Mouse (Mus musculus) telencephalon, adult 2 months (tissue): ENCODE data around the gene Nos1ap.
A peak's percentile ranks its signal among the peaks of the same experiment; 100 is the strongest.

Source experiments
- DNase-seq: peaks from one replicate; pipeline ENCODE4 v3.0.0-alpha.2; 2011; ENCODE audit warnings: low read depth, low spot score

Nos1ap gene

DNA sequence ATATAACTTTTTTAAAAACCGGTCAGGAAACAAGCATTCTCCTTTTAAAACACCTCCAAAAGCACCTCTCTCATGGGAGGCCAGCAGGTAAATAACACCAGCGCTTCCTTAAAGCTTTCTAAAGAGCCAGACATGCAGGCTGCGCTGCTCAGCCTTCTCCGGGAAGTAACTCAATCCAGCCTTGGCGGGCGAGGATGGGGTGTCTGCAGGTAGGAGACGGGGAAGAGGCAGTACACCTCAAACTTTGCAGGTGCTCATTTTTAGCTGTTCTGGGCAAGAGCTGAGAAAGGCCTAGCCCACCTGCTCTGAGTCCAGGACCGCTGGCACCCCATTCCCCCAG lies 812 bp downstream of the Nos1ap start:
- DNase-seq, result no peak

DNA sequence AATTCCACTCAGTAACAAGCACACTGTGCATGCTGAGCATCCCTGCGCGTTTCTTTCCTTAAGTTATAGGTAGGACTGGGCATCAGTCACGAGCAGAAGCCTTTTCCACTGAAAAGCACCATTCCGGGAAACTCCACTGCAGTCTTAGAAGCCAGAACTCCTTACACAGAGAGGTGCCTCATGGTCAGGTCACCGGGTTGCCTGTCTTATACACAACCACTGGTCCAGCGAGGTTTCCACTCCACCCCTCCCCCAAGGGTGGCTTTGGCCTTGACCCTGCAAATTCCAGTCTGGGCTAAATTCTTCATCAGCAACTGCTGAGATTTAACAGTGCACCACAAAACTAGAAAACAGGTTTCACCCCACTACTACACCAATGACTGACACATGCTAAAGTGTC lies 1.3 kb downstream of the Nos1ap start:
- no peak for DNase-seq

DNA sequence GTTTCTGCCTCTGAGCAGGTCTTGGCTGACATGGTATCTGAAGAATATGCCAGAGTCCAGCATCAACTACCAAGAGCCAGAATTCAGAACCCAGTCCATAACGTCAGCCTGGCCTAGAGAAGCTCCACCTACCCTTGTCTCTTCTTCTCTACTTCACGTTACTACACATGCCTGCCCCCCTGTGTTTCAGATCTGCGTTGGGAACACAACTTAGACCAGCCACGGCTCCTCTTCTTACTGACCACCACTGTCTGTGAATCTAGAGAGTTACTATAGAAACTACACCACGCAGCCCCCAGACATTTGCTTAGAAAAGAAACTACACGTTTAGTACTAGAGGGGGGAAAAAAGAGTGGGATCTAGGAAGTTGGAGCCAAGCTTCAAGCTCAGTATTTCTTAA lies 2.9 kb downstream of the Nos1ap start:
- no peak for DNase-seq

DNA sequence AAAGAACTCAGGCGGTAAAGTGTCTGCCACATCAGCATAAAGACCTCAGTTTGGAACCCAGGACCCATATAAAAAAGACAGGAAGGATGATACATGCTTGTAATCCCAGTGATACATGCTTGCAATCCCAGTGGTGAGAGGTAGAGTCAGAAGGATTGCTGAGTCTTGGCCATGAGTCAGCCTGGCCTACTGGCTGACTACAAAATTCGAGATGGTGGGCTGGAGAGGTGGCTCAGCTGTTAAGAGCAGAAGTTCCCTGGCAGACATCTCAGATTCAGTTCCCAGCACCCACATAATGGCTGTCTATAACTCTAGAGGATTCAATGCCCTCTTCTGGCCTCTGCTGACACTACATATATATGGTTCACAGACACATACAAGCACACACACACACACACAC lies 5.7 kb downstream of the Nos1ap start:
- DNase-seq, result no peak

DNA sequence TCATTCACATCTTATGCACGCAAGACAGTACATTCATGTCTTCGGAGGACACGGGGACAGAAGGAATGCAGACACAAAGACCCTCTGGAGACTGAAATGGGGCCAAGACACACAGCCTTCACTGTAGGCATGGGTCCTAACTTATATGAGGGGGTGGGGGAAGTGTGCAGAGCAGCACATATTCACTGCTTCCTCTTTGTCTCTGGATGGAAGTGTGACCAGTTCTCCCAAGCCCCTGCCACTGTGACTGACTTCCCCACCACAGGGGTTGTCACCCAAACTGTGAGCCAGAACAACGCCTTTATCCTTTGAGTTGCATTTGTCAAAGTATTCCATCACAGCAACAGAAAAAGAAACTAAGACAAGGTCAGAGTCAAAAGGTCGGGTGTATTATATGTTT lies 7.3 kb downstream of the Nos1ap start:
- no peak for DNase-seq

DNA sequence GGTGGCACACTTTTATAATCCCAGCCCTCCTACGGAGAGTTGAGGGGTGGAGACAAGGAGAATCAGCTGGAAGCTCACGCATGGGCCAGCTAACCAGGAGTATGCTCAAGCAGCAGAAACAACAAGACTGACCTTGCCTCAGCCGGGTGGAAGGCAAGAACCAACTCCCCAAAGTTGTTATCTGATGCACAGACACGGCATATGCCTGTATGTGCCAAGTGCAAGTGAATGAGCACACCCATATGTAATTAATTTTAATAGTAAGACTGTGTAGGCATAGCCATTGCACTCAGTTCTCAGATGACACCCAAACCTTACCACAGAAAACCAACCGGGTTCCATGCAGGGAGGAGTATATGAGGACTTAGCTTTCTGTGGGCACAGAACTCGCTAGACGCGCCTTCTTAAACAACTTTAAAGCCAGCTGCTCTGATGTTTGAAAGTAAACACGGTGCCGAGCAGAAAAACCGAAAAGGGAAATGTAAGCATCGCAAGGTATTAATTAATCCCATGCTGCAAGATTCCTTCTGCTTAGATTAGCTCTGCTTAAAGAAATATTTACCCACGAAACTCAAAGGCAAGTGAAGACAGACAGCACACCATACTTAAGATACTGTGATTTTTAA lies 9.1 kb downstream of the Nos1ap start:
- no peak for DNase-seq

DNA sequence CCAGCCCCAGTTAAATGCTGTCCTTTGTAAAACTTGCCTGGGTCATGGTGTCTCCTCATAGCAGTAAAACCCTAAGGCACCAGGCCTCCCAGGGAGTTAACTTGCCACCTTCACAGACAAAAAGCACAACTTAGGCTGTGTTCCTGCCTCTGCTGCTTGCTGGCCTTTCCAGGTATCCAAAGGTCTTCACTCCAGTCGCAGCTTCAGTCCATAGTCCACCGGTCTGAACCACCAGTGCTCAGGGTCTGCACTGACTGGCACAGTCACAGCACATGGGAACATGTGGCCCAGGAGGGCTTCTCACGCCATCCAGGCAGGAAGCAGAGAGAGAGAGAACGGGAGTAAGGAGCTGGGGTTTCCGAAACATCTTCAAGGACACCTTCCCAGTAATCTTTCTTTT lies 10.2 kb downstream of the Nos1ap start:
- no peak for DNase-seq

DNA sequence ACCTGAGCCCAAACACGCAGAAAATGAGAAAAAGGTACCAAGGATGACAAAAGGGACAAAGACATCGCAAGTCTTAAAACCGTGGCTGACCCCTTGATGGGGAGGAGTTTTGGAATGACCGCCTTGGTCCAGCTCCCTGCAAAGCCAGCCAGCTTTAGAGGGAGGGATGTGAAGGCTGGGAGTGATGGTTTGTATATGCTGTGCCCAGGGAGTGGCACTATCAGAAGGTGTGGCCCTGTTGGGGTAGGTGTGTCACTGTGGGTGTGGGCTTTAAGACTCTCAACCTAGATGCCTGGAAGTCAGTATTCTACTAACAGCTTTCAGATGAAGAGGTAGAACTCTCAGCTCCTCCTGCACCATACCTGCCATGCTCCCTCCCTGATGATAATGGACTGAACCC lies 10.6 kb downstream of the Nos1ap start:
- DNase-seq, result no peak

DNA sequence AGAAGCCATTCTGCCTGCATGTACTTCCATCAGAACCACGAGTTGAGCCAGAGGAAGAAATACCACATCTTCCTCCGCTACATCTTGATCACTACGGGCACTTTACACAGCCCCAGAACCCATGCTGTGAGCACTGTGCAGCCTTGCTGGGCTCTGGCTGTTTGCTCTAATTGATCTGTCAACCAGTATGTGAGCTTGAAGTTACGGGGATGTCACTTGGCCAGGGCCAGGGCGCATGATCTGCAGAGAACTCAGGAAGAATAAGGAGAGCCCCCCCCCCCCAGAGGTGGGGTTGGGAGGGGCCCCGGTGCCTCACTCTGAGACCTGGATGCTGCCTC lies 13.0 kb downstream of the Nos1ap start:
- no peak for DNase-seq

DNA sequence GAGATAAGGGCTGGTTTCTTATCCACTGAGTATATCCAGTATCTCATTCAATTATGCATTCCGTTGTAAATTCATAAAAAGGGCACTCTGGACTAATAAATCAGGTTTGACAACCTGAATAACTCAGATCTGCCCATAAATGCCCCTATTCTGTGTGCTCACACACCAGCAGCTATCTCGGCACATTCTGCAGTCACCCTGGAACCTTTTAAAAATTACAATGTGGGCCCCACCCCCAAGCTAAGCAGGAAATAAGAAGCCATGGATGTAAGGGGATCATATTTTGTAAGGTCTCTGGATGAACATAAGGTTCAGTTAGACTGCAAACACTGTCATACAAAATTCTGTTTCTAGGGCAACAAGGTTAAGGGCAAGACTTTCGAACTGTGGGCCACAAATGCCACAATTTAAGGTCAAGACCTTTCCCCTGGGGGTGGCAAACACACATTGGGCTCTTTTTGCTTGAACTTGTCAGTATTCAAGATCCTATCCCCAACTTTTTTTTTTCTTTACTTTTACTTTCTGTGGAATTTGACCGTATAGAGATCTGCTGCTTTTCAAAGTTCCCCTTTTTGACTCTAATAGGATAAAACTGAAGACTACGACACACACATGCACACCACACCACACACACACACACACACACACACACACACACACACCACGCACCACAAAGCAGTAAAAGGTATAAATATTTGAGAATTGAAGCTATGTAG lies 13.5 kb downstream of the Nos1ap start:
- DNase-seq, result no peak

DNA sequence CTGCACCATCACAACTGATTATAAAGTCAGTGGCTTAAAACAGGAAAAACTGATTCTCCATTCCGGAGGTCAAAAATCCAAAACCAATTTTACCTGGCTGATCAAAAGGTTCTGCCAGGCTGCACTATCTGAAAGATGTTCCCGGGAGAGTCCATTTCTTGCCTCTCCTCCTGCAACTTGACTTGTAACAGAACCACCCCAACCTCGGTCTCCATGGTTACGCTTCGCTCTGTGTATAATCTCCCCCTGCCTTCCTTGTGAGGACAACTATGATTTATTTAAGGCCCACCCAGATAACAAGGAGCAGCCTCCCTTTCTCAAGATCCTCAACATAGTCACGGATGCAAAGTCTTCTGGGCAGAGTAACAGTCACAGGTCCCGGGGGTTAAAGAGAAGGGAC lies 16.5 kb downstream of the Nos1ap start:
- DNase-seq, result no peak

DNA sequence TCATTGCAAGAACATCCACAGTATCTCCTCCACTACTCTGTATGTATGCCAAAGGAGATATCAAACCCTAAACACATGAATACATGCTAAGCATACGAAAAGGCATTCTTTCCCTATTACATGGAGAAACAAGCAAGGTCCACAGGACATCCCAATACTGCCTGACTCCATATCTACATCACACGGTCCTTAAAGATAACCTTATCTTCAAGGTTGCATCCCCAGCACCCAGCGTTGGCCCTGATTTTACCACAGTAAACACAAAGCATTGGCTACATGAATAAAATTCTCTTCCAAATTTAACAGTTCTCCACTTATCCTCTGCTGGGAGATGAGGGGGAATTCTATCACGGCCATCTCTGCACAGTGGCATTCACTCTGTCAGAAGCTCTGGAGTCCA lies 22.7 kb downstream of the Nos1ap start:
- DNase-seq, result no peak

DNA sequence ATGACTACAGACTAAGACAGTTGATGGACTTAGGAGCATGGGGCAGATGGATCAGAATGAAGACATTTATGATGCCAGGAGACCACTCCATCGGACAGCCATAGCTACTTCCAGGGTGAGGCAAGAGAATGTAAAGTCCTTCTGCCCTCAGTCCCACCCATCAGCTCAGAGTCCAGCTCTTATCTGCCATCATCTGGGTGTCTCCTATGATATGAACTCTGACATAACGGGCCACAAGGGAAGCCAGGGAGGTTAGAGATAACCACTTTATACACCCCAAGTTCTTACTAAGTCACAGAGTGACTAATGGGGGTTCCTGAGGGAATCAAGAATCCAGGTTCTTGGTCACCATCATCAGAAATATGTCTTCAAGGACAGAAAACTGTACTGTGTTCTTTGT lies 23.1 kb downstream of the Nos1ap start:
- no peak for DNase-seq

DNA sequence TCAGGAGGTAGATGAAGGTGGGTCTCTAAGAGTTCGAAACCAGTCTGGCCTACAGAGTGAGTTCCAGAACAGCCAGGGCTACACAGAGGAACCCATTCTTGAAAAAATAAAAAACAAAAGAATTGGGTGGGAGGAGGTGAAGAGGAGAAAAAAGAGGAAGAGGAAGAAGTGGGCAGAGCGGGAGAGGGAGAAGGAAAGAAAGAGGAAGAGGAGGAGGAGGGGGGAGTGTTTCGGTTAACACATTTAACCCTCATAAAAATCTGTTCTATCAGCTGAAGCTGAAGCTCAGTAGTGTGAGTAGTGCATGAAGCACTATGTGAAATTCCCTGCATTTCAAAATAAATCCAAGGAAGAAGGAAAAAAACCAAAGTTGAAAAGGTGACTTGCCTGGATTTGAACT lies 24.7 kb downstream of the Nos1ap start:
- no peak for DNase-seq

DNA sequence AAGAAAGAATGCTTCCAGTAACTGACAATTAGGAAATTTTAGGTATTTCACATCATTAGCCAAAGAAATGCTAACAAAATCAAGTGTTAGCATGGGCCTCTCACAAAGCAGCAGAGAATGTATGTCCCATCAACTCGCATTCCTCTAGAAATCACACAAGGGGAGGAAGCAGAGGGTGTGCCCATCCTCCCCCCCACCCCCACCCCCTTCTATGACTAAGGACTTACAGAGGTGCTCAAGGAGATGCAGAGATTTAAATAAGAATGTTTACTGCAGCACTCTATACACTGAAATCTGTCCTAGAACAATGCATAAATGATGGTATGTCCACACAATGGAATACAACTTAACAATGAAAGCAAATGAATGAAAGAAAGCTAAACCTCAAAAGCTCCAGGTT lies 27.2 kb downstream of the Nos1ap start:
- no peak for DNase-seq

DNA sequence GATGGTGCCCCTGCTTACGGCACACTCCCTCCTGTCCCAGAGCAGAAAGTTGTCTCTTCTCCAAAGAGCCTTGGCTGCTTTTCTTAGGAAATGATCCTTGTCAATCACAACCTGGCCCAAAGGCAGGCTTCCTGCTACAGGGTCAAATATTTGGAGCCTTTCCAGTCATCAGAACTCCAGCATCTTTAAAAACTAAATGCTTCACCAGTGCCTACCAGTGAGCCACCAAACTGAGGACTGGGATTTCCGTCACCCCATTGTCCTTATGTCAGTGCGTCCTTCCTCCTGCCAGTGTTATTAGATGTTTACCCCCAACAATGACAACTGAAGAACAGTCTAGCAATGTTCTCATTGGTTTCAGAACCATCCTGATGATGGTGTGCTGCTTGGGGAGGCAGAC lies 28.9 kb downstream of the Nos1ap start:
- DNase-seq, result no peak

DNA sequence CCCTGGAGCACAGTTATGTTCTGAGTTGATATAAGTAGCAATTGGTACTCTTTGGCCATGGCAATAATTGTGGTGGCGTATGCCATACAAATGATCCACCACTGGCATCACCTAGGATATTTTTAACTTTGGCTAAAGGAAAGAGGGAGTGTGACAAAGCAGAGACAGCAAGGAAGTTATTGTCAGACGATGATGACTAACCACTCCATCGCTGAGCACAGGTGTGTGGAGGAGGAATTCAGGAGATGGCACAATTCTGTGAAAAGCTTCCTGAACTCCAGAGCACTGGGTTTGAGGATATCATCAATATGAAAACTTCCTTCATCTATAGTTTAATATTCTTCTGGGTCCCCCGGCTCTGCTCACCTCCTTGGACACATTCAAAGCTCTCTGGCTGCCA lies 31.7 kb downstream of the Nos1ap start:
- DNase-seq, result no peak

DNA sequence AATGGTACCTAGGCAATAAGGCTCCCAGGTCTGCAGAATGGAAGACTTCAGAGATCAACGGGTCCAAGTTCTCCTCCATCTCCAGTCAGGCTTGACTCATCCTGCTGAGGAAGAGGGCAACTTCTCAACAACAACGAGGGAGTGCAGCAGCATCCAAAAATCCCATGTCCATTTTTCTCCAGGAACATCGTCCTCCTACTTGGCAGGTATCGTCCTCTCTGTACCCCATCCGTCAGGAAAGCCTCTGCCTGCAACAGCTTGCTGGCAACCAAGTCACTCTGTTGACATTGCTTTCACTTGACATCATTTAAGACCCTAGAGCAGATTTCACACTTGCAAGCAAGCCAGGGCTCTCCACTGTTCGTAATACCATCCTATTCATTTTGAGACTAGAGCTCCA lies 33.0 kb downstream of the Nos1ap start:
- DNase-seq, result no peak

DNA sequence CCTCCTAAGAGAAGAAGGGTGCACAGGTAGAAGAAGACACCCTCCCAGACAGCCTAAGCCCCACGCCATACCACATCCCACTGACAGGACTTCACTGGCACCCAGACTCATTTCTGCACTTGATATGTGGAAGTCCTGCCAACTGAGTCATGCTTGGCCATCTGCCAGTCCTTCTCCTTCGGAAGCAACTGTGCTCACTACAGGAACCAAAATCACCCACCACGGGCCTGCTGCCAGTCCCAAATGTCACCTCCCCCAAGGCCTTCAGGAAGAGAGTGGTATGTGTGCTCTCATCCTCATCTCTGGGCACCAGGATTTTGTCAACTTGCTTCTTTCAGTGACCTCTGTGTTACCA lies 34.7 kb downstream of the Nos1ap start:
- DNase-seq, result peak; percentile 91

DNA sequence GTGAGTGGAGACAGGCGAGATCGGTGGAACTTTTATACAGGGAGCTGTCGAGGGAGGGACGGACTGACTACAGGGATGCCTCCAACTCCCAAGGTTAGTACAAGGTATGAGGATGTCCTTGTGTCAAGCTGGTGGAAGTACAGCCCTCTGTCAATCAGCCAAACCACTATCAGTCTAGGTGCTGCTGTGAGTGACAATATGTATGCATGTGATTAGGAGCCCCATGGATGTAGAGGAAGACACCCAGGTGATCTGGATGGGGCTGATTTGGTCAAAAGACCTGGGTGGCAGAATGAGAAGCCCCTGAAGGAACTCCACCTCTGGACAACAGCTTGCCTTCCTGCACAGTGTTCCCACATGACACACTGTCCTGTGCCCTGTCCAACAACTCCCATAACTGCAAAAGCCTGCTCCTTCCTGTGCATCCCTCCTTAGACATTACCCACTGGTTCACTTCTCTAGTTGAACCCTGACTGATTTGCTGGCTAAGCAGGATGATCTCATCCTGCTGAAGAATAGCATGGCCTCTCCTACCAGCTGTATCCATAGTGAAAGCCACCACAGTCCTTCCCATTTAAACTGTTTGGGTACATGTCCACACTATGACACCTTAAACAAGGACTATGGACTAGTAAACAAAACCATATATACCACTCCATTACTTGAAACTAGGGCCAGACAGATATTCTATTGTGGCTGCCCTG lies 35.3 kb downstream of the Nos1ap start:
- no peak for DNase-seq

DNA sequence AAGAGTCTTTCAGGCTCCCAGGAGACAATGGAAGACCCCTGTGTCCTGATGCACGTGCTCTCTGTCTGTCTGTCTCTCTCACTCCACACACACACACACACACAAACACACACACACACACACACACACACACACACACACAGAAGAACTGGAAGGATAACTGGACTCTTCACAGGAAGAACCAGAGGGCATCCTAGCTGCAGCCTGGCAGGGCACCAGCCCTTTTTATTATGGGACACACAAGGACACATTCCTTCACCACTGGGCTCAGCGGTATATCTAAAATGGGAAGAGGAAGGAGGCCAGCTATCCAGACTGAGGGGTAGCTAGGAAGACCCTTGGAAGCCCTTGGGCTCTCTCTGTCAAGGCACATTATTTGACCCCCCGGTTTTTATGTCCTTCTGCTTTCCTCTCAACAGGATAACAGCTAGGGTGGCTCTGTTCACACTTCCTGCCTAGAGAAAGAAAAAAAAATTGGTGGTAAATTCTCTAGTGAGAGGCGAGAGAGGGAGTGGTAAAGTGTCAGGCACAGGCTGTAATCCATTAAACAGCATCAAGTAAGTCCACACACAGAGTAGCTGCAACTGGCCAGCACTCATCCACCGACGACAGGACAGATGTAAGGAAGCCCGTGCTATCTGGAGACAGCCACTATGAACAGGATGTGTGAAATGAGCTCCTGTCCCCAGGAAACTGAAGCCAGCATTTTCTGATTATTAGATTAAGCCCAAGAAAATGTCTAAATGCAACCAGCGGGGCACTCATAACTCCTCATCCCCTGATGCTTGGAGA lies 38.8 kb downstream of the Nos1ap start:
- no peak for DNase-seq

DNA sequence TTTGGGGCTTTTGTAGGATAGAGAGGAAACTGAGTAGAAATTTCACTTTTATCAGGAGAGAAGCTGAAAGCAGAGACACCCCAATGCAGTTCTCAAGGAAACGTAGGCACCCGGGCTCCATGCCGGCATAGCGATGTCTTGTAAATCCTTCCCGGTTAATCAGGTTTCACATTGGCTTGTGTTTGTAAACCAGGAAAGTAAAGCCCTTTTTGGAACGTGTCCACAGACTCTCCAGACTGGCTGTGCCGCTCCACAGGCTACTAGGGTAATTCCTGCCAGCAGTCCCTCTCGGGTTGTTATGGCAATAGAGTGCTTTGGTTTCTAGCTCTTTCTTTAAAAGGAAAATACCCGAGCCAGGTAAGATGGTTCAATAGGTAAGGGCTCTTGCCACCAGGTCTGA lies 40.6 kb downstream of the Nos1ap start:
- DNase-seq, result no peak
